Mouse (Mus musculus) heart, embryonic 12.5 days (tissue): ENCODE results near the gene Kat5. TPM values are rescaled to one million over a fixed set of nuclear protein-coding genes. Genes with fewer than 3 reads are reported as not detected.

Experiments used
- ATAC-seq: fragments of 200-750 bp; cut with Nextera tagmentation; 2 replicates; pipeline ENCODE4 v1.8.0; 2017; ENCODE audit warnings: moderate TSS enrichment, moderate library complexity; ENCODE audit not compliant: insufficient number of reproducible peaks, low FRiP score
- H3K27ac ChIP-seq: fragments of 300-500 bp; sonication (generic); 2 replicates; pipeline ENCODE4 v1.5.1; 2016; ENCODE audit warnings: mild to moderate bottlenecking, moderate library complexity; ENCODE audit not compliant: poor library complexity, severe bottlenecking
- H3K27me3 ChIP-seq: fragments of 300-500 bp; sonication (generic); replicated peaks from 2 replicates; pipeline ENCODE4 v1.6.1; 2016; ENCODE audit warnings: mild to moderate bottlenecking, moderate library complexity
- H3K36me3 ChIP-seq: fragments of 300-500 bp; sonication (generic); 2 replicates; pipeline ENCODE4 v1.6.1; 2016; ENCODE audit warnings: mild to moderate bottlenecking, moderate library complexity
- H3K4me1 ChIP-seq: fragments of 300-500 bp; sonication (generic); replicated peaks from 2 replicates; pipeline ENCODE4 v1.6.1; 2016; ENCODE audit warnings: mild to moderate bottlenecking
- H3K4me2 ChIP-seq: fragments of 300-500 bp; sonication (generic); 2 replicates; pipeline ENCODE4 v1.6.1; 2016; ENCODE audit warnings: mild to moderate bottlenecking, moderate library complexity
- H3K4me3 ChIP-seq: fragments of 300-500 bp; sonication (generic); 2 replicates; pipeline ENCODE4 v1.5.1; 2016; ENCODE audit warnings: mild to moderate bottlenecking
- H3K9ac ChIP-seq: fragments of 300-500 bp; sonication (generic); 2 replicates; pipeline ENCODE4 v1.6.1; 2016; ENCODE audit warnings: mild to moderate bottlenecking, moderate library complexity
- H3K9me3 ChIP-seq: fragments of 300-500 bp; sonication (generic); replicated peaks from 2 replicates; pipeline ENCODE4 v1.6.1; 2016; ENCODE audit warnings: mild to moderate bottlenecking, moderate library complexity
- WGBS: fragments of 180-500 bp; shearing (Covaris S2); methylation state at CpG from one replicate; pipeline ENCODE4 v1.1.7; 2016; 5-methylcytosine and 5-hydroxymethylcytosine counted together
- polyA plus RNA-seq: library from polyadenylated mRNA; unstranded; fragments of >200 nt; fragmentation: Nextera tagmentation; extraction: Ambion mirVana; gene quantifications from 2 replicates; pipeline ENCODE4 v1.2.1, GENCODE M21; 2016

Kat5 gene
- polyA plus RNA-seq, 1 experiment from 2014 or later, result 31.5 TPM

DNA sequence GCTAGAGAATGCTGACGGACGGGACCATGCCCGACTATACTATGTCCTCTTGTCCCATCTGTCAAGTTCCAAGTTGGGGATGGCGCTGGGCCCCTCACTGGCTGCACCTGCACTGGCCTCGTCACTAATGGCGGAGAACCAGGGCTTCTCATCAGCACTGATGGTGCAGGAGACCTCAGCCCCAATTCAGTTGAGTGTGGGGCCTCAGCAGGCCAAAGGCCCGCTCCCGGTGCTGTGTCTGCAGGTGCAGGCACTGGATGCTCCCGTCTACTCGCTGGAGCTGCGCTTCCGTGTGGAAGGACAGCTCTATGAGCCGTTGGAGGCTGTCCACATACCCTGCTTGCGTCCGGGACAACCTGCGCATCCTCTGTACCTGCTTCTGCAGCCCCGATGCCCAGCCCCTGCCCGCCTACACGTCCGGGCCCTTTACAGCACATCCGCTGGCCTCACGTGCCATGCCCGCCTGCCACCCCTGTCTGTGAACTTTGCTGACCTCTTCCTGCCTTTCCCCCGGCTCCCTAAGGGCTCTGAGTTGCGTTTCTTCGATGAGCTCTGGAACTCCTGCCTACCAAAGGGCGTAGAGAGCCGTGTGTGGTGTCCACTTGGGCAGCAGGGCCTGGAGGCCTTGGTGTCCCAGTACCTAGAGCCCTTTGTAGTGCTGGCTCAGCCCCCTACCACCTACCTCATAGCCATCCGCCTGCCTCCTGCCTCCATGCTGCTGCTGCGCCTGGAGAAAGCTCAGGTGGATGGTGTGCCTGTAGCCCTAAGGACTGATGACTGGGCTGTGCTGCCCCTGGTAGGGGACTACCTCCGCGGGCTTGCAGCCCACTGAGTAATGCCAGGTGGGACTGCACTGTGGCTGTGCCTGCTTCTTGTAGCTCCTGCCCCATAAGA, 39.4 kb downstream of the Kat5 start:
- Histone ChIP-seq H3K4me3 (no peak overlapping the region), H3K27me3 (peaks cover 32% of the 10 kb centered on the region), H3K27ac (no peak overlapping the region), H3K9me3 (no peaks in the 10 kb centered on the region), H3K9ac (no peak overlapping the region), H3K36me3 (peaks cover 19% of the 10 kb centered on the region; the same call in 1 of the 2 replicates), H3K4me2 (no peak overlapping the region), H3K4me1 (peaks cover 17% of the 10 kb centered on the region)
- 88% methylated on average over 32 of the region's 32 CpGs for WGBS
- no peak for ATAC-seq

DNA sequence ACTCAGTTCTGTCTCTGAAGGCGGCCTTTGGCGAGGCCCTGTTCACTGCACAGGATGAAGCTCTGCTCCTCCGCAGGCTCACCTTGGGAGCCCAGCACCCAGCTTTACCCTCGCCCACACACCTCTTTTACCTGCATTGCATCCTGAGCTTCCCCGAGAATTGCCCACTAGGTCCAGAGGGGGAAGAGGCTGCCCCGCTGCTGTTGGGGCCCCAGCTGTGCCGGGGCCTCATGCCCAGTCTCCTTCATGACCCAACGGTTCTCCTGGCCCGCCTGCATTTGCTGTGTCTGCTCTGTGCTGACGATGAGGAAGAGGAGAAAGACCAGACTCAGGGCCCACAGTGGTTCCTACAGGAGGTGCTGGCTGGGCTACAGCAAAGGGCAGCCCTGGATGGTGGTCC, 40.5 kb downstream of the Kat5 start:
- H3K9me3 ChIP-seq, result no peaks in the 10 kb centered on the region
- peaks cover 42% of the 10 kb centered on the region for H3K27me3 ChIP-seq
- 86% methylated on average over 10 of the region's 10 CpGs for WGBS
- peaks cover 17% of the 10 kb centered on the region for H3K4me1 ChIP-seq
- H3K27ac ChIP-seq, result no peak overlapping the region
- no peak for ATAC-seq
- no peak overlapping the region for H3K9ac ChIP-seq
- H3K4me2 ChIP-seq, result no peak overlapping the region
- peaks cover 19% of the 10 kb centered on the region; the same call in 1 of the 2 replicates for H3K36me3 ChIP-seq
- H3K4me3 ChIP-seq, result no peak overlapping the region

DNA sequence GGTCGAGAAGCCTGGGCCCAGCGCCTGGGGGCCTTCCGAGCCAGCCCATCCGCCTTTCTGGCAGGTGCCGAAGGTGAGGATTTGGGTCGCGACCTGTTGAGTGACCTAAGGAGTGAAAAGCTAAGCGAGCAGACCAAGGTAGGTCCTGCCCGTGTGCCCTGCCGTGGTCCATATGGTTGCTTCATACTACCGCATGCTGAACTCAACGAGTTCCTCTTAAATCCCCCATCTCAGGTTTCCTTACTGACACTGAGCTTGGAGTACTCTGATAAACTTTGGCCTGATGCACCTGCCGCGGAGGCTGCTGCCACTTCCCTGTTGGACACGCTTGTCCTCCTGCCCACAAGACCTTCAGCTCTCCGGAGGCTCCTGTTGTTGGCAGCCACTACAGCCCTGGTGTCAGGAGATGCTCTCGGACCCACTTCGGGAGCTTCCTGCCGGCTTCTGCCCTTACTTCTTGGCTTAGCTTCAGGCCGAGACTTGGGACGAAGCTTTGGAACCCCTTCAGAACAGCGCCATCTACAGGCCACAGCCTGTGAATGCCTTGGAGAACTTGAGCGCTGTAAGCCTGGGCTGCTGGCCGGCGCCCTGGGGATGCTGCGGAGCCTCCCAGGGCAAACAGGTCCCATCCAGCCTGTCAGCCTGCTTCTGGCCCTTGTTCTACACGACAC, 41.4 kb downstream of the Kat5 start:
- H3K36me3 ChIP-seq, result peaks cover 19% of the 10 kb centered on the region; the same call in 1 of the 2 replicates
- no peaks in the 10 kb centered on the region for H3K9me3 ChIP-seq
- WGBS, result 10% methylated on average over 27 of the region's 27 CpGs
- H3K27me3 ChIP-seq, result peaks cover 52% of the 10 kb centered on the region
- peaks cover 17% of the 10 kb centered on the region for H3K4me1 ChIP-seq
- peak overlapping the region; percentile 67 for H3K4me3 ChIP-seq
- H3K9ac ChIP-seq, result peak overlapping the region; percentile 82
- peak overlapping the region; percentile 88 for H3K4me2 ChIP-seq
- ATAC-seq, result no peak
- H3K27ac ChIP-seq, result peak overlapping the region; percentile 86; the same call in 1 of the 2 replicates

DNA sequence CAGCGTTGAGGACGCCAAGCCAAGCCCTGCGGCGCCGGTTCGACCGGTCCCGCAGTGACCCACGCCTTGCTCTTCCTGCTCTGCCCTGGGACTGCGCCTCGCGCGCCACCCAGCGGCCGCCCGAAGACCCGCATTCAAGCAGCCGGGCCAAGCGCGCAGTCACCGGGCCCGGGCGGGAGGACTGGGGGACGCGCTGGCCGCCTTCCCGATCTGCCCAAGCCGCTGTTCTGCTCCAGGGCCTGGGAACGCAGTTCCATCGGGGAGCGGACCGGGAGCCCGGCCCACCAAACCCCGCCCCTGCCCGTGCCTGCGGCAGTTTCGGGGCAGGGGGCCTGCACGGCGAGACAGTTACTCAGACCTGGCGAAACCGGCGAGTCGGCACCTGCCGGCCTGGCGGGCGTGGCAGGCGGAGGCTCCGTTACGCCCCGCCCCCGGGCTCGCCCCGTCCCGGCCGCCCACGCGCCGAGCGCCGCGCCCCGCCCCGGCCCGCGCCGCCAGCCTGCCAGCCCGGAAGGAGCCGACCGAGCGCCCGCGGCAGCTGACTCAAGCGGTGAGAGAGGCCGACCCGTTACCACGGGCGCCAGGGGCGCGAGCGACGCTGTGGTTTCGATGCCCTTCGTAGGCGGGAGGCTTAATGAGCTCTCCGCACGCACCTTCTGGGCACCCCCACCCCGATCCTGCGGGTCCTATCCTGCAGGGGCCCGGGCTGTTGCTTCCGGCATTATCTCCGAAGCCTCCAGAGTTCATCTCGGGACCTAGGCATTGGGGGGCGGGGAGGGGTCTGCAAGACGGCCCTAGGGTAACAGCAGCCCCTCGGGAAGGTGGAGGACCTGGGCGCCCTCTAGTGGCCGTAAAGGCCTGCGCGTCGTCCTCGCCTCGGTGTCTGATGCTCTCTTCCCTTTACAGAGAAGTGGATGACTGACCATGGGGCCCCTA, 42.2 kb downstream of the Kat5 start, which contains the start of gene Ap5b1:
Gene Ap5b1 (plus strand): TSS at position 492 of the 936 bp plus-strand sequence.
- H3K4me2 ChIP-seq, result peak within 1 kb of the TSS; percentile 88
- WGBS, result under 1% methylated on average over 102 of the region's 102 CpGs
- peaks cover 17% of the 10 kb centered on the region for H3K4me1 ChIP-seq
- H3K9me3 ChIP-seq, result no peaks in the 10 kb centered on the region
- peak within 1 kb of the TSS; percentile 82 for H3K9ac ChIP-seq
- peak; percentile 92 for ATAC-seq
- H3K4me3 ChIP-seq, result peak within 1 kb of the TSS; percentile 67
- peaks cover 60% of the 10 kb centered on the region for H3K27me3 ChIP-seq
- peaks cover 19% of the 10 kb centered on the region; the same call in 1 of the 2 replicates for H3K36me3 ChIP-seq
- H3K27ac ChIP-seq, result peak within 1 kb of the TSS; percentile 86

DNA sequence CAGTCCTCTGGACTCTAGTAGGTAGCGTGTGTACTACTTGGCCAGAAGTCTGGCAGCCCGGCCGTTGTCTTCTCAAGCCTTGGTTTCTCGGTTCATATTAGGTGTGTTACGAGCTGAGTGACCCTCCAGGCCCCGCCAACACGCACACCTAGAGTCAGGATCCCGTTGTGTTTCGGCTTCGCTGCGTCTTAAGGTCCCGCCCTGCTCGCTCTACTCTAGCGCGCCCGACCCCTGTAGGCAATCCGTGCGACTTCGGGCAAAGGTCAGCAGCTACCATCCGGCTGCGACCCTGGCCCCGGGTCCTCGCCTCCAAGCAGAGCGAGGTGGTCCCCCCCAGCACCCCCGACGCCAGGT, 42.9 kb downstream of the Kat5 start:
- H3K27me3 ChIP-seq, result peaks cover 66% of the 10 kb centered on the region
- peak overlapping the region; percentile 86; the same call in 1 of the 2 replicates for H3K27ac ChIP-seq
- H3K9me3 ChIP-seq, result no peaks in the 10 kb centered on the region
- H3K4me3 ChIP-seq, result peak overlapping the region; percentile 67
- WGBS, result 2% methylated on average over 26 of the region's 26 CpGs
- peak overlapping the region; percentile 88 for H3K4me2 ChIP-seq
- peak overlapping the region; percentile 82 for H3K9ac ChIP-seq
- ATAC-seq, result peak; percentile 47
- H3K36me3 ChIP-seq, result peaks cover 19% of the 10 kb centered on the region; the same call in 1 of the 2 replicates
- peaks cover 17% of the 10 kb centered on the region for H3K4me1 ChIP-seq

DNA sequence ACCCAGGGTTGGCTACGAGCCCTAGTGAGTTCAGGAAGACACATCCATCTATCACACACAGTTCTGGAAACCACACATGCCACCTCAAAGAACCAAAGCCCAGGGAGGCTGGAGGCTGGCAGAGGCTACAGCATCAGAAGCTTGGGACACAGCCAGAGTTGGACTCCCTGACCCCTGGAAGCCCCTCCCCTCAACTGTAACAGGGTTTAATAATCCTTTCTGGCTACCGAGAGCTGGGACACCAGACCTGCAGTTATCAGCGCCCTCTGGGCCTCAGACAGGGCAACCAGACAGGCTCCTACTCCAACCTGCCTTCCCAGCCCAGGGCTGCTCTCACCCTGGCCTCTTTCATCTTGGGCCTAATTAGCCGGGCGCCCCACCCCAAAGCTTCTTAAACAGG, 43.7 kb downstream of the Kat5 start:
- H3K9me3 ChIP-seq, result no peaks in the 10 kb centered on the region
- ATAC-seq, result no peak
- no peak overlapping the region for H3K9ac ChIP-seq
- H3K4me3 ChIP-seq, result no peak overlapping the region
- H3K27ac ChIP-seq, result no peak overlapping the region
- WGBS, result 59% methylated on average over 5 of the region's 5 CpGs
- H3K27me3 ChIP-seq, result peaks cover 74% of the 10 kb centered on the region
- peak overlapping the region; percentile 88; the same call in 1 of the 2 replicates for H3K4me2 ChIP-seq
- peaks cover 16% of the 10 kb centered on the region; the same call in 1 of the 2 replicates for H3K36me3 ChIP-seq
- peaks cover 17% of the 10 kb centered on the region for H3K4me1 ChIP-seq

DNA sequence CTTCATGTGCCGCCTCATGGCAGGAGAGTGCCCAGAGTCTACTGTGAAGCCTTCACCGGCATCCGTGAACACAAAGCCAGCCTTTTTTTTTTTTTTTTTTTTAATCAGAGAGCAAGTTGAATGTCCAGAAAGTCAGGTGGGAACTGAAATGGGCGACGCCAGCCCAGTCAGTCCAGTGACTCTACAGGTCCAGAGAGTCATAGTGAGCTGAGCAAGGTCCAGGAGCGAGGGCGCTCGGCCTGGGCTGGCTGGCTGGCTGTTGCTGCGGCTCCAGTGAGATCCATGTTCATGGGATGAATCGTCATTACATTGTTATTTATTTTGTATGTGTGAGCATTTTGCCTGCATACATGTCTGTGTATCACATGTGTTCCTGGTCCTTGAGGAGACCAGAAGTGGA, 47.3 kb downstream of the Kat5 start:
- Histone ChIP-seq H3K4me3 (no peak overlapping the region), H3K27ac (no peak overlapping the region), H3K9ac (no peak overlapping the region), H3K4me2 (no peak overlapping the region), H3K27me3 (peaks cover 89% of the 10 kb centered on the region), H3K9me3 (no peaks in the 10 kb centered on the region), H3K4me1 (peaks cover 25% of the 10 kb centered on the region), H3K36me3 (no peaks in the 10 kb centered on the region)
- no peak for ATAC-seq
- WGBS, result 83% methylated on average over 10 of the region's 10 CpGs

DNA sequence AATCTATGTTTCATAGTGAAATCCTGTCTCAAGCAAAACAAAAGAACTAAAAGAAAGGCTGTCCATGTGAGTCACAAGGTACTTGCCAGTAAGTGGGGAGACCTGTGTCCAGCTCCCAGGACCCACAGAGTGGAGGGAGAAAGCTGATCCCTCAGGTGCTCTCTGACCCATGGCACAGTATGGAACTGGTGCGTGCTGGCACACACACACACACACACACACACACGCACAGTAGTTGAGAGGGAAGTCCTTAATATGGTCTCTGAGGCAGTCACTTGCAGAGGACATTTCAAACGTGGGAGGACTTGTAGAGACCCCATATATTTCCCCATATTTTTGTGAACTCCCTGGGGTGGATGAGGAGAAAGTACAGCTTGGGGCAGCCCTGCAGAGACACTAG, 48.2 kb downstream of the Kat5 start:
- no peak overlapping the region for H3K27ac ChIP-seq
- H3K4me3 ChIP-seq, result no peak overlapping the region
- no peaks in the 10 kb centered on the region for H3K9me3 ChIP-seq
- H3K4me2 ChIP-seq, result no peak overlapping the region
- no peak overlapping the region for H3K9ac ChIP-seq
- 54% methylated on average over 3 of the region's 3 CpGs for WGBS
- H3K27me3 ChIP-seq, result peaks cover 97% of the 10 kb centered on the region
- H3K36me3 ChIP-seq, result no peaks in the 10 kb centered on the region
- no peak for ATAC-seq
- peaks cover 23% of the 10 kb centered on the region for H3K4me1 ChIP-seq

DNA sequence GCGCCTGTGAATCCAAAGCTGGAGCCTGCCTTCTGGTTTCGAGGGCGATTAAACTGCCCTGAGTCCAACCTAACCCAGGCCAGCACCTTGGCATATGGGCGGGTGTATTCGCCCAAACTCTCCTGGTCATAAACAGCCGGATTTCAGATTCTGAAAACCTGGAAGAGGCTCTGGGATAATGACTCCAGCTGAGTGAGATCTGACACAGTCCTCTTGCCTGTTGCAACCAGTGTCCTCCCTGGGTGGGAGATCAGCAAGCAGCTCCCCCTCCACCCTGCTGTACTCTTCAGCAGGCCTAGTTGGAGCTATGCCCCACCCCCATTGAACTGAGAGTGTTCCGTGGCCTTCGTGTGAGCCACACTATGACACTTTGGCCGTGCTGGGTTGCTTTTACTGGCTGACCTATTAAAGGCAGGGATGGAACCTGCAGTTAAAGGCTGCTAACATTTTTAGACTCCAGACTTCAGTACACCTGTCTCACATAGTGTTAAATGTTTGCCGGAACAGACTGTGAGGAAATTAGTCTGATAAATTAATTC, 48.7 kb downstream of the Kat5 start:
- Histone ChIP-seq H3K36me3 (no peaks in the 10 kb centered on the region), H3K27me3 (peaks cover 98% of the 10 kb centered on the region), H3K4me2 (peak overlapping the region; percentile 75), H3K4me3 (peak overlapping the region; percentile 48), H3K9me3 (no peaks in the 10 kb centered on the region), H3K27ac (no peak overlapping the region), H3K9ac (no peak overlapping the region), H3K4me1 (peaks cover 17% of the 10 kb centered on the region)
- ATAC-seq, result no peak
- WGBS, result 16% methylated on average over 10 of the region's 10 CpGs

DNA sequence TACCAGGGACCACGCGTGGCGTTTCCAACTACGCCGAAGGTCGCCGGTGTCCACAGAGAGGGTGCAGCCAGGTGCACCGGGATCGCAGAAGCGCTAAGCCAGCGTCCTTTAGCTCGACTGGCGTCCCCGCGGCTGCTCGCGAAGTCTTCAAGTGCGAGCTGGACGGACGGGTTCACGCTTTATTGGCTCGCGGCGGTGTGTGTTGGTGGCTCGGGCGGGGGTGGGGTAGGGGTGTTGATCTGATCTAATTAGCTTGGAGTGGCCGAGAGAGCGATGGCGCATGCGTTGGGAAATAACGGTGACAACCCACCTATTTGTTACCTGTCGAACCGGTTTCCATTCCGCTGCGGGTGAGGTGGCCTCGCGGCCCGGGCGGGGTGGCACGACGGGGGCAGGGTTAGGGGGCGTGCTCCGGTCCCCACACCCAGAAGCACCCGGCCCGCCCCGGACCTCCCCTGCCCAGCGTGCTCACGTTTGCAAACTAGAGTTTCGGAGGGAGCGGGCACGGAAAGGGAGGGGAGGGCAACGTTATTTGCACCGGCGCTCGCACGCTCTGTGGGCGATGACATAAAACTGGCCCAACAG, 49.5 kb downstream of the Kat5 start, which contains the start of gene Ovol1:
Gene Ovol1 (minus strand): TSS at position 190 of the 585 bp plus-strand sequence.
- WGBS, result 1% methylated on average over 57 of the region's 57 CpGs
- ATAC-seq, result no peak; the same call in 1 of the 2 replicates
- no peaks in the 10 kb centered on the region for H3K36me3 ChIP-seq

More for the DNA sequence above, 49.5 kb downstream of the Kat5 start, which contains the start of gene Ovol1:
- Histone ChIP-seq H3K9ac (peak within 1 kb of the TSS; percentile 48; the same call in 1 of the 2 replicates), H3K4me1 (peaks cover 17% of the 10 kb centered on the region), H3K9me3 (no peaks in the 10 kb centered on the region), H3K4me3 (peak within 1 kb of the TSS; percentile 48), H3K4me2 (peak within 1 kb of the TSS; percentile 75), H3K27me3 (peaks cover 98% of the 10 kb centered on the region), H3K27ac (no peak within 1 kb of the TSS)
